Comparison of ENCODE assay signal across 14 mouse cellular contexts in the genomic region with DNA sequence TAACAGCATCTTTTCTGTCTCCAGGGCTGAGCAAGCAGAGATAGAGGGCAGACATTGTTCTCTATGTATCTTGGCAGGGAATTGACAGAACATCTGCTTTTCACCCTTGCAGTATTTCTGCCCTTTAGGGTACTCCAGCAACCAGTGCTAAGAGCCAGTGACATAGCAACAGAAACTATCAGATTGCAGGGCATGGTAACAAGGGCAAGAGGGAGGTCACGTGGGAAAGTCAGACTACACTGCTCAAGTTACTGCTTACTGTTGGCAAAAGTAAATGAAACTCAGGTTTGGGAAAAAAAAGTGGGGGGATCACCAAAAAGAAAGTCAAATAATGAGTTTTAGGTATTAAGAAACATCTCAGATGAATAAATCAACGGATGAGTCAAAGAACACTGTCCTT. TPM values are rescaled to one million over a fixed set of nuclear protein-coding genes. Genes with fewer than 3 reads are reported as not detected.
DNase-seq lines count a peak whose midpoint lies in the region; ATAC-seq lines count a peak whose summit lies in the region.
"Had no signal": no experiment of that assay in that cellular context is flagged by ENCODE, and none has a peak within 500 bp of the region (broad histone marks: within the 10 kb centered on the region; RNA-seq: fewer than 3 reads in every experiment).

No protein-coding gene starts in this region.

- WGBS in kidney, embryonic 15.5 days = 40% methylated on average over 2 of the region's 2 CpGs

- H3K27ac ChIP-seq in kidney, embryonic 15.5 days = 0 out of 2 replicates have a peak overlapping the region, but pooled peaks have one; percentile 9

- ATAC-seq in kidney, embryonic 15.5 days (replicated peaks; ENCODE audit: low FRiP score) = peak; percentile 89
- no peak for ATAC-seq in erythroid progenitor cell, adult 5-6 weeks (replicated peaks; ENCODE audit: low FRiP score, poor library complexity, severe bottlenecking)
- ATAC-seq: forebrain, embryonic 16.5 days; liver, postnatal 0 days had no signal

- H3K9ac ChIP-seq in kidney, embryonic 15.5 days = no peak overlapping the region
- H3K9ac ChIP-seq: liver, postnatal 0 days had no signal

- no peak overlapping the region for H3K4me3 ChIP-seq in kidney, embryonic 15.5 days (replicated peaks)

- no peak overlapping the region for H3K4me2 ChIP-seq in kidney, embryonic 15.5 days

- no peaks in the 10 kb centered on the region for H3K27me3 ChIP-seq in kidney, embryonic 15.5 days

- H3K9me3 ChIP-seq in kidney, embryonic 15.5 days (replicated peaks) = no peaks in the 10 kb centered on the region

- DNase-seq in kidney, postnatal 10 days = no peak
- peak; percentile 5 for DNase-seq in NIH3T3 (ENCODE audit: low read depth)
- DNase-seq in adrenal gland, postnatal 10 days = peak; percentile 46
- peak; percentile 33 for DNase-seq in forelimb bud, embryonic 11.5 days (ENCODE audit: low read depth, low spot score)
- DNase-seq in neural tube, embryonic 10.5 days (ENCODE audit: extremely low spot score, low spot score) = no peak
- DNase-seq in layer of hippocampus, adult 8-10 months (ENCODE audit: low spot score in 2 of 2) = no peak
- DNase-seq: cerebellum, adult 9-11 months; heart, postnatal 10 days; left cerebral cortex, postnatal 4 days; liver, postnatal 0 days; right cerebral cortex, postnatal 4 days had no signal

- H3K36me3 ChIP-seq in kidney, embryonic 15.5 days = no peaks in the 10 kb centered on the region

- H3K4me1 ChIP-seq in kidney, embryonic 15.5 days = peaks cover 9% of the 10 kb centered on the region; the same call in 1 of the 2 replicates

RNA-seq across cellular contexts. Expression of gene Zbtb20, which starts 9.9 kb away (rescaled TPM):
- 41.2 and 42.1 TPM in 2 replicates for polyA plus RNA-seq in kidney, embryonic 15.5 days (2015; fragmentation: Nextera tagmentation; extraction: Ambion mirVana)
- total RNA-seq in adrenal gland, postnatal 10 days (2021) = 100 to 1,000 TPM in 1 of 2 experiments, 10 to 100 TPM in 1; 99.2 to 123 TPM
- 100 to 1,000 TPM; 253 to 310 (median 284) TPM for total RNA-seq in layer of hippocampus, adult 8-10 months (2022)
- total RNA-seq in erythroid progenitor cell, adult 5-6 weeks (2015; ENCODE audit: low replicate concordance) = 10.5 and 16.9 TPM in 2 replicates
- 18.1 and 25.9 TPM in 2 replicates for total RNA-seq in erythroid progenitor cell, adult 5-6 weeks (2017; ENCODE audit: low replicate concordance)

Comparison
In these comparisons a context has a peak if more than half of its experiments do, and no peak if none do; other contexts are left out.
1. DNase-seq: peak in NIH3T3 (single experiment), adrenal gland, postnatal 10 days (single experiment) and forelimb bud, embryonic 11.5 days (single experiment); none in kidney, postnatal 10 days (single experiment), neural tube, embryonic 10.5 days (single experiment) and layer of hippocampus, adult 8-10 months (0 of 2).